Mouse (Mus musculus): ENCODE measurements around the gene Cadm4. TPM values are rescaled to one million over a fixed set of nuclear protein-coding genes. Genes with fewer than 3 reads are reported as not detected.

Gene Cadm4
- polyA plus RNA-seq, 1 experiment from 2014 or later: 28.3 TPM

GRCm38 (mm10) chr7:24544506-24544905, 62.7 kb downstream of the Cadm4 start:
- H3K4me2 ChIP-seq (replicated peaks): no peak overlapping the region
- no peaks in the 10 kb centered on the region for H3K9me3 ChIP-seq (ENCODE audit: control insufficient read depth, low read length)
- ATAC-seq (ENCODE audit: low FRiP score) (no peak), DNase-seq (ENCODE audit: low spot score) (no peak)
- H3K36me3 ChIP-seq (replicated peaks; ENCODE audit: control insufficient read depth, insufficient read depth): peaks cover 10% of the 10 kb centered on the region; the same call in 1 of the 2 replicates
- H3K4me3 ChIP-seq (replicated peaks; ENCODE audit: low read length): no peak overlapping the region
- 91% methylated on average over 2 of the region's 2 CpGs for WGBS
- H3K27ac ChIP-seq: no peak overlapping the region
- no peaks in the 10 kb centered on the region for H3K27me3 ChIP-seq (ENCODE audit: control insufficient read depth, insufficient read depth, low read length)
- no peak overlapping the region for H3K9ac ChIP-seq
- H3K4me1 ChIP-seq (replicated peaks; ENCODE audit: control insufficient read depth, insufficient read depth, low read length): peaks cover 5% of the 10 kb centered on the region

- no peaks in the 10 kb centered on the region for H3K27me3 ChIP-seq (ENCODE audit: control insufficient read depth, insufficient read depth, low read length)
- peak within 1 kb of the TSS; percentile 47; the same call in 1 of the 2 replicates for H3K27ac ChIP-seq
- H3K4me2 ChIP-seq (replicated peaks): peak within 1 kb of the TSS; percentile 58
- H3K4me1 ChIP-seq (replicated peaks; ENCODE audit: control insufficient read depth, insufficient read depth, low read length): peaks cover 5% of the 10 kb centered on the region
- H3K36me3 ChIP-seq (replicated peaks; ENCODE audit: control insufficient read depth, insufficient read depth): peaks cover 15% of the 10 kb centered on the region; the same call in 1 of the 2 replicates
- H3K4me3 ChIP-seq (replicated peaks; ENCODE audit: low read length): peak within 1 kb of the TSS; percentile 49
- 36% methylated on average over 13 of the region's 13 CpGs for WGBS
- peak within 1 kb of the TSS; percentile 60 for H3K9ac ChIP-seq
- H3K9me3 ChIP-seq (ENCODE audit: control insufficient read depth, low read length): no peaks in the 10 kb centered on the region
- ATAC-seq (ENCODE audit: low FRiP score) (no peak), DNase-seq (ENCODE audit: low spot score) (no peak)
These were observed 64.3 kb downstream of the Cadm4 start, which contains the start of the genes Pinlyp and Xrcc1 for GRCm38 (mm10) chr7:24546068-24546614. TSS of gene Pinlyp (minus strand) at chr7:24546118. TSS of gene Xrcc1 (plus strand) at chr7:24546289.

GRCm38 (mm10) chr7:24546634-24547389, 65.0 kb downstream of the Cadm4 start:
- Histone ChIP-seq H3K9me3 (ENCODE audit: control insufficient read depth, low read length) (no peaks in the 10 kb centered on the region), H3K4me1 (replicated peaks; ENCODE audit: control insufficient read depth, insufficient read depth, low read length) (peaks cover 5% of the 10 kb centered on the region), H3K27me3 (ENCODE audit: control insufficient read depth, insufficient read depth, low read length) (no peaks in the 10 kb centered on the region), H3K9ac (peak overlapping the region; percentile 60), H3K27ac (peak overlapping the region; percentile 47; the same call in 1 of the 2 replicates), H3K4me2 (replicated peaks) (peak overlapping the region; percentile 58), H3K4me3 (replicated peaks; ENCODE audit: low read length) (peak overlapping the region; percentile 49), H3K36me3 (replicated peaks; ENCODE audit: control insufficient read depth, insufficient read depth) (peaks cover 22% of the 10 kb centered on the region; the same call in 1 of the 2 replicates)
- WGBS: under 1% methylated on average over 57 of the region's 57 CpGs
- DNase-seq (ENCODE audit: low spot score) (peak; percentile 99), ATAC-seq (ENCODE audit: low FRiP score) (peak; percentile 98)

- H3K9me3 ChIP-seq (ENCODE audit: control insufficient read depth, low read length): no peaks in the 10 kb centered on the region
- H3K27ac ChIP-seq: no peak overlapping the region
- H3K36me3 ChIP-seq (replicated peaks; ENCODE audit: control insufficient read depth, insufficient read depth): peaks cover 28% of the 10 kb centered on the region
- peak overlapping the region; percentile 60 for H3K9ac ChIP-seq
- DNase-seq (ENCODE audit: low spot score) (no peak), ATAC-seq (ENCODE audit: low FRiP score) (no peak)
- H3K4me2 ChIP-seq (replicated peaks): peak overlapping the region; percentile 58
- no peaks in the 10 kb centered on the region for H3K27me3 ChIP-seq (ENCODE audit: control insufficient read depth, insufficient read depth, low read length)
- 37% methylated on average over 13 of the region's 13 CpGs for WGBS
- H3K4me3 ChIP-seq (replicated peaks; ENCODE audit: low read length): peak overlapping the region; percentile 49
- peaks cover 5% of the 10 kb centered on the region for H3K4me1 ChIP-seq (replicated peaks; ENCODE audit: control insufficient read depth, insufficient read depth, low read length)
These were observed 65.8 kb downstream of the Cadm4 start for GRCm38 (mm10) chr7:24547534-24548036.

- H3K4me1 ChIP-seq (replicated peaks; ENCODE audit: control insufficient read depth, insufficient read depth, low read length): no peaks in the 10 kb centered on the region; the same call in 1 of the 2 replicates
- H3K9ac ChIP-seq: no peak overlapping the region
- H3K9me3 ChIP-seq (ENCODE audit: control insufficient read depth, low read length): no peaks in the 10 kb centered on the region
- DNase-seq (ENCODE audit: low spot score) (no peak), ATAC-seq (ENCODE audit: low FRiP score) (no peak)
- WGBS: 90% methylated on average over 12 of the region's 12 CpGs
- H3K4me3 ChIP-seq (replicated peaks; ENCODE audit: low read length): no peak overlapping the region
- peaks cover 37% of the 10 kb centered on the region for H3K36me3 ChIP-seq (replicated peaks; ENCODE audit: control insufficient read depth, insufficient read depth)
- H3K27ac ChIP-seq: no peak overlapping the region
- H3K4me2 ChIP-seq (replicated peaks): no peak overlapping the region
- no peaks in the 10 kb centered on the region for H3K27me3 ChIP-seq (ENCODE audit: control insufficient read depth, insufficient read depth, low read length)
These were observed 70.3 kb downstream of the Cadm4 start for GRCm38 (mm10) chr7:24551985-24552759.

Other genes with a start within 250 kb of the Cadm4 start
- 2.9 and 3.9 TPM in 2 replicates for gene Zfp109, start 244.5 kb upstream of the Cadm4 start, polyA plus RNA-seq (2014; fragmentation: Nextera tagmentation; extraction: Ambion mirVana)
- gene Zfp108, start 227.2 kb upstream of the Cadm4 start, polyA plus RNA-seq (2014; fragmentation: Nextera tagmentation; extraction: Ambion mirVana): 7.1 TPM in 2 replicates
- 8.1 and 9.5 TPM in 2 replicates for gene Zfp93, start 211.6 kb upstream of the Cadm4 start, polyA plus RNA-seq (2014; fragmentation: Nextera tagmentation; extraction: Ambion mirVana)
- gene Zfp61, start 180.8 kb upstream of the Cadm4 start, polyA plus RNA-seq (2014; fragmentation: Nextera tagmentation; extraction: Ambion mirVana): 33.5 and 34.0 TPM in 2 replicates
- gene Zfp94, start 165.4 kb upstream of the Cadm4 start, polyA plus RNA-seq (2014; fragmentation: Nextera tagmentation; extraction: Ambion mirVana): 19.6 and 20.9 TPM in 2 replicates
- gene Tescl, start 148.1 kb upstream of the Cadm4 start, polyA plus RNA-seq (2014; fragmentation: Nextera tagmentation; extraction: Ambion mirVana): 0.31 TPM in 1 of 2 replicates, not detected in the other
- gene Lypd5, start 132.8 kb upstream of the Cadm4 start, polyA plus RNA-seq (2014; fragmentation: Nextera tagmentation; extraction: Ambion mirVana): not detected in 2 replicates
- 1.7 and 2.8 TPM in 2 replicates for gene Kcnn4, start 111.8 kb upstream of the Cadm4 start, polyA plus RNA-seq (2014; fragmentation: Nextera tagmentation; extraction: Ambion mirVana)
- 30.1 and 30.3 TPM in 2 replicates for gene Smg9, start 82.4 kb upstream of the Cadm4 start, polyA plus RNA-seq (2014; fragmentation: Nextera tagmentation; extraction: Ambion mirVana)
- gene Irgc1, start 29.7 kb upstream of the Cadm4 start, polyA plus RNA-seq (2014; fragmentation: Nextera tagmentation; extraction: Ambion mirVana): not detected in 2 replicates
- 1.6 and 1.9 TPM in 2 replicates for gene Plaur, start 19.5 kb upstream of the Cadm4 start, polyA plus RNA-seq (2014; fragmentation: Nextera tagmentation; extraction: Ambion mirVana)
- gene Zfp428, start 25.0 kb downstream of the Cadm4 start, polyA plus RNA-seq (2014; fragmentation: Nextera tagmentation; extraction: Ambion mirVana): 181 and 201 TPM in 2 replicates
- gene AC161166.1, start 30.4 kb downstream of the Cadm4 start, polyA plus RNA-seq (2014; fragmentation: Nextera tagmentation; extraction: Ambion mirVana): 0.65 and 0.98 TPM in 2 replicates
- 28.0 and 33.5 TPM in 2 replicates for gene Irgq, start 48.7 kb downstream of the Cadm4 start, polyA plus RNA-seq (2014; fragmentation: Nextera tagmentation; extraction: Ambion mirVana)
- gene Pinlyp, start 64.1 kb downstream of the Cadm4 start, polyA plus RNA-seq (2014; fragmentation: Nextera tagmentation; extraction: Ambion mirVana): not detected in 2 replicates
- gene Xrcc1, start 64.3 kb downstream of the Cadm4 start, polyA plus RNA-seq (2014; fragmentation: Nextera tagmentation; extraction: Ambion mirVana): 47.4 and 52.3 TPM in 2 replicates
- 25.8 and 26.4 TPM in 2 replicates for gene Ethe1, start 105.5 kb downstream of the Cadm4 start, polyA plus RNA-seq (2014; fragmentation: Nextera tagmentation; extraction: Ambion mirVana)
- gene Zfp575, start 105.6 kb downstream of the Cadm4 start, polyA plus RNA-seq (2014; fragmentation: Nextera tagmentation; extraction: Ambion mirVana): 10.3 and 11.4 TPM in 2 replicates
- gene Phldb3, start 128.7 kb downstream of the Cadm4 start, polyA plus RNA-seq (2014; fragmentation: Nextera tagmentation; extraction: Ambion mirVana): not detected in 2 replicates
- 0.27 and 0.29 TPM in 2 replicates for gene Lypd3, start 154.5 kb downstream of the Cadm4 start, polyA plus RNA-seq (2014; fragmentation: Nextera tagmentation; extraction: Ambion mirVana)
- not detected in 2 replicates for gene Tex101, start 194.7 kb downstream of the Cadm4 start, polyA plus RNA-seq (2014; fragmentation: Nextera tagmentation; extraction: Ambion mirVana)
- not detected in 2 replicates for gene BC049730, start 227.2 kb downstream of the Cadm4 start, polyA plus RNA-seq (2014; fragmentation: Nextera tagmentation; extraction: Ambion mirVana)
- not detected in 2 replicates for gene Gm4763, start 244.9 kb downstream of the Cadm4 start, polyA plus RNA-seq (2014; fragmentation: Nextera tagmentation; extraction: Ambion mirVana)

Measured in hindbrain, embryonic 14.5 days (tissue).